Mouse (Mus musculus): Measurements from ENCODE around the gene Sh2d3c. TPM values are rescaled to one million over a fixed set of nuclear protein-coding genes. Genes with fewer than 3 reads are reported as not detected.

The Sh2d3c gene
- total and polyA plus RNA-seq, 3 experiments = 4.8 to 25.8 (median 11.1) TPM

- TF ChIP-seq MAZ (IDR thresholded peaks at IDR 0.05; ENCODE audit: low read depth, low read length) (peak; percentile 48; the same call in 1 of the 2 replicates), CHD2 (IDR thresholded peaks at IDR 0.05; ENCODE audit: low read length) (peak; percentile 83)
Measured at GRCm38 (mm10) chr2:32712108-32712551, 8.7 kb upstream of the Sh2d3c start (continued).

GRCm38 (mm10) chr2:32712586-32712933, 8.3 kb upstream of the Sh2d3c start:
- H3K9me3 ChIP-seq (replicated peaks; ENCODE audit: low read length) = peaks cover 6% of the 10 kb centered on the region
- no peak overlapping the region for H3K4me2 ChIP-seq (ENCODE audit: insufficient read depth, low read depth, poor library complexity, severe bottlenecking)
- H3K27ac ChIP-seq (ENCODE audit: insufficient read depth, low read depth) = peak overlapping the region; percentile 77
- H3K4me3 ChIP-seq (replicated peaks in 1 of 3; ENCODE audit: low read depth in 2 of 3, low read length in 2 of 3, poor library complexity in 1 of 3) = peak overlapping the region; percentile 82 to 87 (median 84)
- peaks cover 27 to 50% of the 10 kb centered on the region in 2 experiments for H3K4me1 ChIP-seq (ENCODE audit: control insufficient read depth in 1 of 2, insufficient read depth in 2 of 2)
- TF ChIP-seq ETS1 (conservative IDR thresholded peaks at IDR 0.05; ENCODE audit: low read depth, low read length) (no peak), NELFE (IDR thresholded peaks at IDR 0.05; ENCODE audit: low read depth, low read length) (no peak), GABPA (IDR thresholded peaks at IDR 0.05; ENCODE audit: insufficient replicate concordance, low read depth, low read length) (peak; percentile 63; the same call in 1 of the 2 replicates), TCF12 (IDR thresholded peaks at IDR 0.05; ENCODE audit: low read depth, low read length) (peak; percentile 56; the same call in 1 of the 2 replicates), ELF1 (IDR thresholded peaks at IDR 0.05; ENCODE audit: low read depth, low read length) (peak; percentile 97), HCFC1 (IDR thresholded peaks at IDR 0.05; ENCODE audit: low read depth, low read length) (peak; percentile 91), ZC3H11A (IDR thresholded peaks at IDR 0.05; ENCODE audit: low read depth, low read length) (no peak), USF1 (IDR thresholded peaks at IDR 0.05; ENCODE audit: low read depth, low read length) (peak; percentile 12; the same call in 1 of the 2 replicates), POLR2A (IDR thresholded peaks at IDR 0.05; ENCODE audit: low read depth, low read length) (peak; percentile 61; the same call in 1 of the 2 replicates), NRF1 (IDR thresholded peaks at IDR 0.05; ENCODE audit: low read depth, low read length) (no peak), EP300 (IDR thresholded peaks at IDR 0.05; ENCODE audit: low read length) (no peak), SIN3A (IDR thresholded peaks at IDR 0.05; ENCODE audit: low read length) (peak; percentile 90; the same call in 1 of the 2 replicates), CTCF (conservative IDR thresholded peaks at IDR 0.05 in 1 of 2, IDR thresholded peaks at IDR 0.05 in 1 of 2; ENCODE audit: low read depth in 2 of 2, low read length in 2 of 2) (no peak), MXI1 (IDR thresholded peaks at IDR 0.05; ENCODE audit: low read depth, low read length) (peak; percentile 75), KAT2A (IDR thresholded peaks at IDR 0.05; ENCODE audit: insufficient replicate concordance, low read length) (peak; percentile 97)
- peaks cover 27 to 39% of the 10 kb centered on the region in 2 experiments for H3K36me3 ChIP-seq (replicated peaks in 1 of 2; ENCODE audit: control insufficient read depth in 1 of 2, insufficient read depth in 1 of 2, low read length in 1 of 2)
- no peaks in the 10 kb centered on the region for H3K27me3 ChIP-seq (replicated peaks)
- in situ Hi-C loops (cut with MboI; ENCODE audit: low pct_ligation_motif_present, low pct_unique_long_range_greater_than_20kb, low sequenced_read_pairs) = loop anchor here (5.0 kb wide), 1 partner anchor 45 kb away; the partner anchor contains the start of gene Tor2a
- dilution Hi-C loops (cut with MboI; ENCODE audit: extremely low pct_ligation_motif_present, extremely low pct_unique_long_range_greater_than_20kb, low sequenced_read_pairs) = no loop called here
- peak overlapping the region; percentile 82 for H3K9ac ChIP-seq (ENCODE audit: insufficient read depth, low read depth)
- DNase-seq (ENCODE audit: extremely low read depth) = peak; percentile 89
- peaks cover 48% of the 10 kb centered on the region for H3K79me2 ChIP-seq (replicated peaks; ENCODE audit: control insufficient read depth, extremely low read depth, insufficient read depth, poor library complexity, severe bottlenecking)
